Mouse (Mus musculus) midbrain, embryonic 10.5 days (tissue): ENCODE data around the gene Rnf144b. TPM values are rescaled to one million over a fixed set of nuclear protein-coding genes. Genes with fewer than 3 reads are reported as not detected.

Experiments
- DNase-seq: peaks from one replicate; pipeline ENCODE4 v3.0.0-alpha.2; 2017; ENCODE audit warnings: low spot score
- H3K27ac ChIP-seq: fragments of 300-500 bp; sonication (generic); replicated peaks from 2 replicates; pipeline ENCODE4 v1.5.1; 2016; ENCODE audit warnings: mild to moderate bottlenecking
- H3K27me3 ChIP-seq: fragments of 300-500 bp; sonication (generic); 2 replicates; pipeline ENCODE4 v1.6.1; 2016; ENCODE audit warnings: low read depth, mild to moderate bottlenecking; ENCODE audit not compliant: poor library complexity, severe bottlenecking
- H3K36me3 ChIP-seq: fragments of 300-500 bp; sonication (generic); 2 replicates; pipeline ENCODE4 v1.6.1; 2016; ENCODE audit warnings: mild to moderate bottlenecking, moderate library complexity
- H3K4me1 ChIP-seq: fragments of 300-500 bp; sonication (generic); 2 replicates; pipeline ENCODE4 v1.6.1; 2016
- H3K4me3 ChIP-seq: fragments of 300-500 bp; sonication (generic); 2 replicates; pipeline ENCODE4 v1.5.1; 2016; ENCODE audit warnings: mild to moderate bottlenecking, moderate library complexity
- H3K9me3 ChIP-seq: fragments of 300-500 bp; sonication (generic); replicated peaks from 2 replicates; pipeline ENCODE4 v1.6.1; 2016; ENCODE audit warnings: mild to moderate bottlenecking
- WGBS: fragments of 180-500 bp; shearing (Covaris S2); methylation state at CpG from one replicate; pipeline ENCODE4 v1.1.7; 2016; 5-methylcytosine and 5-hydroxymethylcytosine counted together
- polyA plus RNA-seq: library from polyadenylated mRNA; unstranded; fragments of >200 nt; fragmentation: Nextera tagmentation; extraction: Ambion mirVana; gene quantifications from 2 replicates; pipeline ENCODE4 v1.2.1, GENCODE M21; 2016

Gene Rnf144b
- polyA plus RNA-seq, 1 experiment from 2014 or later = 0.59 TPM

GRCm38 (mm10) chr13:47261961-47262360 lies 139.5 kb downstream of the Rnf144b start:
- Histone ChIP-seq H3K9me3 (no peaks in the 10 kb centered on the region), H3K27ac (no peak overlapping the region), H3K4me3 (no peak overlapping the region), H3K27me3 (no peaks in the 10 kb centered on the region), H3K4me1 (peaks cover 28% of the 10 kb centered on the region), H3K36me3 (no peaks in the 10 kb centered on the region)
- no peak for DNase-seq
- 75% methylated on average over 2 of the region's 2 CpGs for WGBS

- no peak for DNase-seq
- Histone ChIP-seq H3K36me3 (no peaks in the 10 kb centered on the region), H3K27me3 (no peaks in the 10 kb centered on the region), H3K27ac (no peak overlapping the region), H3K4me3 (no peak overlapping the region), H3K4me1 (peaks cover 7% of the 10 kb centered on the region; the same call in 1 of the 2 replicates), H3K9me3 (peaks cover 6% of the 10 kb centered on the region; the same call in 1 of the 2 replicates)
- 89% methylated on average over 8 of the region's 8 CpGs for WGBS
These were observed 141.9 kb downstream of the Rnf144b start for GRCm38 (mm10) chr13:47264382-47264781.

GRCm38 (mm10) chr13:47266411-47266810 lies 144.0 kb downstream of the Rnf144b start:
- 93% methylated on average over 7 of the region's 7 CpGs for WGBS
- no peak for DNase-seq
- Histone ChIP-seq H3K27ac (no peak overlapping the region), H3K27me3 (no peaks in the 10 kb centered on the region), H3K9me3 (peaks cover 6% of the 10 kb centered on the region; the same call in 1 of the 2 replicates), H3K4me3 (no peak overlapping the region), H3K4me1 (0 out of 2 replicates have a peak, but pooled peaks cover 3% of the 10 kb centered on the region), H3K36me3 (no peaks in the 10 kb centered on the region)

GRCm38 (mm10) chr13:47268227-47268626 lies 145.8 kb downstream of the Rnf144b start:
- DNase-seq = no peak
- H3K9me3 ChIP-seq = peaks cover 6% of the 10 kb centered on the region; the same call in 1 of the 2 replicates
- 84% methylated on average over 3 of the region's 3 CpGs for WGBS

GRCm38 (mm10) chr13:47272928-47273327 lies 150.5 kb downstream of the Rnf144b start:
- H3K4me3 ChIP-seq = peak overlapping the region; percentile 41
- peak overlapping the region; percentile 89 for H3K27ac ChIP-seq
- no peaks in the 10 kb centered on the region for H3K9me3 ChIP-seq
- H3K27me3 ChIP-seq = no peaks in the 10 kb centered on the region; the same call in 1 of the 2 replicates
- no peaks in the 10 kb centered on the region for H3K36me3 ChIP-seq
- no peak for DNase-seq
- 12% methylated on average over 8 of the region's 8 CpGs for WGBS
- peaks cover 60% of the 10 kb centered on the region for H3K4me1 ChIP-seq

More at GRCm38 (mm10) chr13:47268227-47268626, 145.8 kb downstream of the Rnf144b start:
- no peak overlapping the region for H3K27ac ChIP-seq
- H3K36me3 ChIP-seq = no peaks in the 10 kb centered on the region
- no peaks in the 10 kb centered on the region; the same call in 1 of the 2 replicates for H3K27me3 ChIP-seq
- H3K4me1 ChIP-seq = peaks cover 16% of the 10 kb centered on the region
- no peak overlapping the region for H3K4me3 ChIP-seq

- DNase-seq = peak; percentile 90
- Histone ChIP-seq H3K36me3 (no peaks in the 10 kb centered on the region), H3K27me3 (no peaks in the 10 kb centered on the region; the same call in 1 of the 2 replicates), H3K27ac (peak overlapping the region; percentile 89), H3K9me3 (no peaks in the 10 kb centered on the region), H3K4me3 (peak overlapping the region; percentile 41), H3K4me1 (peaks cover 65% of the 10 kb centered on the region)
- WGBS = under 1% methylated on average over 11 of the region's 11 CpGs
These were observed 151.0 kb downstream of the Rnf144b start for GRCm38 (mm10) chr13:47273487-47273886.

- peak; percentile 47 for DNase-seq
- Histone ChIP-seq H3K27me3 (no peaks in the 10 kb centered on the region; the same call in 1 of the 2 replicates), H3K4me3 (no peak overlapping the region), H3K36me3 (no peaks in the 10 kb centered on the region), H3K4me1 (peaks cover 72% of the 10 kb centered on the region), H3K27ac (peak overlapping the region; percentile 89), H3K9me3 (no peaks in the 10 kb centered on the region)
- 5% methylated on average over 3 of the region's 3 CpGs for WGBS
These were observed 151.7 kb downstream of the Rnf144b start for GRCm38 (mm10) chr13:47274139-47274538.

- 24% methylated on average over 13 of the region's 13 CpGs for WGBS
- no peaks in the 10 kb centered on the region for H3K27me3 ChIP-seq
- H3K9me3 ChIP-seq = no peaks in the 10 kb centered on the region
- H3K36me3 ChIP-seq = no peaks in the 10 kb centered on the region
- peak overlapping the region; percentile 86 for H3K27ac ChIP-seq
- H3K4me3 ChIP-seq = peak overlapping the region; percentile 29; the same call in 1 of the 2 replicates
- H3K4me1 ChIP-seq = peaks cover 76% of the 10 kb centered on the region
- DNase-seq = peak; percentile 79
These were observed 154.8 kb downstream of the Rnf144b start for GRCm38 (mm10) chr13:47277000-47277823.

GRCm38 (mm10) chr13:47277824-47278290 lies 155.4 kb downstream of the Rnf144b start:
- no peaks in the 10 kb centered on the region for H3K36me3 ChIP-seq
- H3K27me3 ChIP-seq = no peaks in the 10 kb centered on the region
- DNase-seq = peak; percentile 64
- H3K4me1 ChIP-seq = peaks cover 72% of the 10 kb centered on the region
- H3K9me3 ChIP-seq = 0 out of 2 replicates have a peak, but pooled peaks cover 4% of the 10 kb centered on the region
- peak overlapping the region; percentile 86 for H3K27ac ChIP-seq
- H3K4me3 ChIP-seq = peak overlapping the region; percentile 29; the same call in 1 of the 2 replicates
- WGBS = 9% methylated on average over 5 of the region's 5 CpGs

- Histone ChIP-seq H3K4me1 (peaks cover 31% of the 10 kb centered on the region), H3K27ac (peak overlapping the region; percentile 23; the same call in 1 of the 2 replicates), H3K36me3 (no peaks in the 10 kb centered on the region), H3K4me3 (no peak overlapping the region), H3K27me3 (no peaks in the 10 kb centered on the region), H3K9me3 (0 out of 2 replicates have a peak, but pooled peaks cover 7% of the 10 kb centered on the region)
- WGBS = 78% methylated on average over 3 of the region's 3 CpGs
- DNase-seq = no peak
These were observed 159.8 kb downstream of the Rnf144b start for GRCm38 (mm10) chr13:47282221-47282620.

- Histone ChIP-seq H3K27ac (no peak overlapping the region), H3K36me3 (no peaks in the 10 kb centered on the region), H3K4me1 (peaks cover 6% of the 10 kb centered on the region), H3K4me3 (no peak overlapping the region), H3K27me3 (0 out of 2 replicates have a peak, but pooled peaks cover 4% of the 10 kb centered on the region), H3K9me3 (no peaks in the 10 kb centered on the region)
- 44% methylated on average over 4 of the region's 4 CpGs for WGBS
- DNase-seq = peak; percentile 81
These were observed 166.0 kb downstream of the Rnf144b start for GRCm38 (mm10) chr13:47288449-47288848.

GRCm38 (mm10) chr13:47296465-47296864 lies 174.0 kb downstream of the Rnf144b start:
- no peak overlapping the region for H3K4me3 ChIP-seq
- H3K9me3 ChIP-seq = no peaks in the 10 kb centered on the region
- H3K36me3 ChIP-seq = no peaks in the 10 kb centered on the region
- no peaks in the 10 kb centered on the region for H3K27me3 ChIP-seq
- 92% methylated on average over 8 of the region's 8 CpGs for WGBS
- no peak for DNase-seq
- H3K27ac ChIP-seq = no peak overlapping the region
- H3K4me1 ChIP-seq = peaks cover 13% of the 10 kb centered on the region
